Mouse (Mus musculus): ENCODE measurements around the gene Mtln.

DNA sequence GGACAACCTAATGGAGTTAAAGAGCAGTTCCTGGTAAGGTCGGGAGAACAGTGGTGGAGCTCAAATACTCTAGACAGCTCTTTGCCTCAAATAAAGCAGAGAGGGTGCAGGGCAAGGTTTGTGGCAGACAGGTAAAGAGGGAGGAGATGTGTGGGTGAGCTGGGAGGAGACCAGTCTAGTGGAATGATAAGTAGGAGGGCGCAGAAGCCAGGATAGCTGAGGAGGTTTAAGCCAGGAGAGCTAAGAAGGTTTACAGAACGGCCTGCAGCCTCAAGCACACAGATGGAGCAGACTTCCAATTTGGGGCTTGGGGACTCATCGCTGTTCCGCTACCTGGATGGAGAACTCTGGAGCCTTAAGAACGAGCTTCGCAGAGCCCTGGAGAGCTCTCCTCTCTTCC, 46.3 kb upstream of the Mtln start, which contains the start of gene Acoxl:
- TF ChIP-seq CTCF (conservative IDR thresholded peaks at IDR 0.05; ENCODE audit: low read length) = no peak
- no peak for TF ChIP-seq POU5F1 (IDR thresholded peaks at IDR 0.05; ENCODE audit: borderline replicate concordance, low read length)
- TF ChIP-seq NANOG (IDR thresholded peaks at IDR 0.05; ENCODE audit: borderline replicate concordance, low read length) = no peak

All from E14TG2a.4 (cell line).